ENCODE assay signal across 9 mouse cellular contexts in genomic region chr17:56111864-56112263, GRCm38 (mm10). TPM values are rescaled to one million over a fixed set of nuclear protein-coding genes. Genes with fewer than 3 reads are reported as not detected.
DNase-seq lines count a peak whose midpoint lies in the region; ATAC-seq and TF ChIP-seq lines count a peak whose summit lies in the region.
"Had no signal": no experiment of that assay in that cellular context is flagged by ENCODE, and none has a peak within 500 bp of the region (broad histone marks: within the 10 kb centered on the region; RNA-seq: fewer than 3 reads in every experiment).

No protein-coding gene starts in this region.

- H3K27me3 ChIP-seq in heart, embryonic 10.5 days (ENCODE audit: insufficient read depth, poor library complexity, severe bottlenecking): peaks cover 20% of the 10 kb centered on the region
- H3K27me3 ChIP-seq in hindbrain, embryonic 14.5 days (ENCODE audit: control insufficient read depth, insufficient read depth, low read length): peaks cover 7% of the 10 kb centered on the region
- peaks cover 20% of the 10 kb centered on the region for H3K27me3 ChIP-seq in limb, embryonic 10.5 days (ENCODE audit: low read depth, poor library complexity, severe bottlenecking)
- H3K27me3 ChIP-seq in midbrain, postnatal 0 days (ENCODE audit: insufficient read depth, low read length): no peaks in the 10 kb centered on the region

- no peaks in the 10 kb centered on the region for H3K9me3 ChIP-seq in heart, embryonic 10.5 days
- no peaks in the 10 kb centered on the region for H3K9me3 ChIP-seq in hindbrain, embryonic 14.5 days (ENCODE audit: control insufficient read depth, low read length)
- H3K9me3 ChIP-seq in limb, embryonic 10.5 days (replicated peaks): no peaks in the 10 kb centered on the region
- no peaks in the 10 kb centered on the region for H3K9me3 ChIP-seq in midbrain, postnatal 0 days (ENCODE audit: low read length)
- H3K9me3 ChIP-seq: embryonic facial prominence, embryonic 13.5 days had no signal

- 0 out of 2 replicates have a peak, but pooled peaks have one; percentile 19 for ATAC-seq in hindbrain, embryonic 14.5 days (ENCODE audit: low FRiP score)
- peak; percentile 42; the same call in 1 of the 2 replicates for ATAC-seq in midbrain, postnatal 0 days (ENCODE audit: low FRiP score)

- H3K9ac ChIP-seq in hindbrain, embryonic 14.5 days: no peak overlapping the region
- H3K9ac ChIP-seq in midbrain, postnatal 0 days (replicated peaks; ENCODE audit: low read length, poor library complexity, severe bottlenecking): no peak overlapping the region
- H3K9ac ChIP-seq: embryonic facial prominence, embryonic 13.5 days had no signal

- peak; percentile 64 to 82 for DNase-seq in heart, postnatal 14 days
- no peak for DNase-seq in heart, embryonic 10.5 days (ENCODE audit: low spot score)
- peak; percentile 52 for DNase-seq in T-cell, adult 2 months (ENCODE audit: low spot score)
- DNase-seq in embryo, embryonic 10.5 days (ENCODE audit: low spot score): peak; percentile 90
- DNase-seq in hindbrain, embryonic 14.5 days (ENCODE audit: low spot score): peak; percentile 76
- DNase-seq in limb, embryonic 10.5 days (ENCODE audit: low spot score): peak; percentile 85
- DNase-seq in midbrain, postnatal 0 days (ENCODE audit: low spot score): peak; percentile 81
- peak; percentile 72 for DNase-seq in thymus, postnatal 14 days

- no peaks in the 10 kb centered on the region for H3K36me3 ChIP-seq in heart, embryonic 10.5 days
- no peaks in the 10 kb centered on the region for H3K36me3 ChIP-seq in hindbrain, embryonic 14.5 days (replicated peaks; ENCODE audit: control insufficient read depth, insufficient read depth)
- no peaks in the 10 kb centered on the region; the same call in 1 of the 2 replicates for H3K36me3 ChIP-seq in limb, embryonic 10.5 days
- no peaks in the 10 kb centered on the region for H3K36me3 ChIP-seq in midbrain, postnatal 0 days (ENCODE audit: insufficient read depth, low read length)

- peak; percentile 86 for TF ChIP-seq CTCF in midbrain, postnatal 0 days (IDR thresholded peaks at IDR 0.05)

- peaks cover 9% of the 10 kb centered on the region for H3K4me1 ChIP-seq in heart, embryonic 10.5 days
- H3K4me1 ChIP-seq in hindbrain, embryonic 14.5 days (replicated peaks; ENCODE audit: control insufficient read depth, insufficient read depth, low read length): no peaks in the 10 kb centered on the region; the same call in 1 of the 2 replicates
- peaks cover 4% of the 10 kb centered on the region; the same call in 1 of the 2 replicates for H3K4me1 ChIP-seq in limb, embryonic 10.5 days
- H3K4me1 ChIP-seq in midbrain, postnatal 0 days (ENCODE audit: insufficient read depth, low read length): no peaks in the 10 kb centered on the region
- H3K4me1 ChIP-seq: embryonic facial prominence, embryonic 13.5 days had no signal

- H3K4me2 ChIP-seq in hindbrain, embryonic 14.5 days (replicated peaks): no peak overlapping the region
- H3K4me2 ChIP-seq in midbrain, postnatal 0 days (ENCODE audit: low read depth, low read length, poor library complexity, severe bottlenecking): no peak overlapping the region
- H3K4me2 ChIP-seq: embryonic facial prominence, embryonic 13.5 days had no signal

- 47% methylated on average over 5 of the region's 5 CpGs for WGBS in heart, embryonic 10.5 days
- 45% methylated on average over 5 of the region's 5 CpGs for WGBS in hindbrain, embryonic 14.5 days
- 45% methylated on average over 5 of the region's 5 CpGs for WGBS in limb, embryonic 10.5 days
- WGBS in midbrain, postnatal 0 days: 42% methylated on average over 5 of the region's 5 CpGs

- intact Hi-C loops in heart, postnatal 14 days (cut with DNase I): no loop called here

- no peak overlapping the region for H3K27ac ChIP-seq in heart, embryonic 10.5 days
- H3K27ac ChIP-seq in hindbrain, embryonic 14.5 days: no peak overlapping the region
- H3K27ac ChIP-seq in limb, embryonic 10.5 days: no peak overlapping the region
- no peak overlapping the region for H3K27ac ChIP-seq in midbrain, postnatal 0 days (ENCODE audit: low read depth, low read length)
- H3K27ac ChIP-seq: embryonic facial prominence, embryonic 13.5 days had no signal

- H3K4me3 ChIP-seq in heart, embryonic 10.5 days: no peak overlapping the region
- no peak overlapping the region for H3K4me3 ChIP-seq in hindbrain, embryonic 14.5 days (replicated peaks; ENCODE audit: low read length)
- H3K4me3 ChIP-seq in limb, embryonic 10.5 days: no peak overlapping the region
- H3K4me3 ChIP-seq in midbrain, postnatal 0 days (ENCODE audit: low read depth, low read length): no peak overlapping the region
- H3K4me3 ChIP-seq: embryonic facial prominence, embryonic 13.5 days had no signal

RNA-seq across cellular contexts. Expression of gene Plin4, which starts 2.3 kb away (rescaled TPM):
- total RNA-seq in heart, postnatal 14 days (2021): 100 to 1,000 TPM; 125 to 147 TPM
- polyA plus RNA-seq in heart, embryonic 10.5 days (2016; fragmentation: Nextera tagmentation; extraction: Ambion mirVana): 0.05 and 0.08 TPM in 2 replicates
- 0.12 and 0.20 TPM in 2 replicates for polyA plus RNA-seq in hindbrain, embryonic 14.5 days (2014; fragmentation: Nextera tagmentation; extraction: Ambion mirVana)
- 0.08 and 0.10 TPM in 2 replicates for polyA plus RNA-seq in limb, embryonic 10.5 days (2016; fragmentation: Nextera tagmentation; extraction: Ambion mirVana)
- total RNA-seq in midbrain, postnatal 0 days (2014; rRNA removed): 0.42 and 0.55 TPM in 2 replicates
- polyA plus RNA-seq in midbrain, postnatal 0 days (2015; fragmentation: Nextera tagmentation; extraction: Ambion mirVana): 0.04 and 0.05 TPM in 2 replicates

RNA-seq across cellular contexts. Expression of gene Plin5, which starts 5.5 kb away (rescaled TPM):
- total RNA-seq in heart, postnatal 14 days (2021): 100 to 1,000 TPM; 154 to 166 TPM
- polyA plus RNA-seq in heart, embryonic 10.5 days (2016; fragmentation: Nextera tagmentation; extraction: Ambion mirVana): 0.18 and 0.46 TPM in 2 replicates
- 1.9 and 2.1 TPM in 2 replicates for polyA plus RNA-seq in hindbrain, embryonic 14.5 days (2014; fragmentation: Nextera tagmentation; extraction: Ambion mirVana)
- polyA plus RNA-seq in limb, embryonic 10.5 days (2016; fragmentation: Nextera tagmentation; extraction: Ambion mirVana): 0.21 and 0.36 TPM in 2 replicates
- total RNA-seq in midbrain, postnatal 0 days (2014; rRNA removed): 4.3 and 4.5 TPM in 2 replicates
- polyA plus RNA-seq in midbrain, postnatal 0 days (2015; fragmentation: Nextera tagmentation; extraction: Ambion mirVana): 4.8 and 5.9 TPM in 2 replicates

RNA-seq across cellular contexts. Expression of gene Lrg1, which starts 9.9 kb away (rescaled TPM):
- total RNA-seq in heart, postnatal 14 days (2021): 10 to 100 TPM; 36.7 to 45.8 TPM
- not detected in 2 replicates for polyA plus RNA-seq in heart, embryonic 10.5 days (2016; fragmentation: Nextera tagmentation; extraction: Ambion mirVana)
- 0.19 and 0.20 TPM in 2 replicates for polyA plus RNA-seq in hindbrain, embryonic 14.5 days (2014; fragmentation: Nextera tagmentation; extraction: Ambion mirVana)
- polyA plus RNA-seq in limb, embryonic 10.5 days (2016; fragmentation: Nextera tagmentation; extraction: Ambion mirVana): 0.23 TPM in 1 of 2 replicates, not detected in the other
- total RNA-seq in midbrain, postnatal 0 days (2014; rRNA removed): 0.47 and 0.49 TPM in 2 replicates
- polyA plus RNA-seq in midbrain, postnatal 0 days (2015; fragmentation: Nextera tagmentation; extraction: Ambion mirVana): 0.43 and 0.66 TPM in 2 replicates

RNA-seq across cellular contexts. Expression of gene Sema6b, which starts 28.3 kb away (rescaled TPM):
- total RNA-seq in heart, postnatal 14 days (2021): 10 to 100 TPM; 14.5 to 14.7 TPM
- polyA plus RNA-seq in heart, embryonic 10.5 days (2016; fragmentation: Nextera tagmentation; extraction: Ambion mirVana): 0.36 and 1.0 TPM in 2 replicates
- polyA plus RNA-seq in hindbrain, embryonic 14.5 days (2014; fragmentation: Nextera tagmentation; extraction: Ambion mirVana): 18.3 and 20.5 TPM in 2 replicates
- 0.88 and 1.0 TPM in 2 replicates for polyA plus RNA-seq in limb, embryonic 10.5 days (2016; fragmentation: Nextera tagmentation; extraction: Ambion mirVana)
- 90.5 and 106 TPM in 2 replicates for total RNA-seq in midbrain, postnatal 0 days (2014; rRNA removed)
- 15.6 and 17.4 TPM in 2 replicates for polyA plus RNA-seq in midbrain, postnatal 0 days (2015; fragmentation: Nextera tagmentation; extraction: Ambion mirVana)

RNA-seq across cellular contexts. Expression of gene Hdgfl2, which starts 32.4 kb away (rescaled TPM):
- total RNA-seq in heart, postnatal 14 days (2021): 10 to 100 TPM; 37.3 to 39.8 TPM
- polyA plus RNA-seq in heart, embryonic 10.5 days (2016; fragmentation: Nextera tagmentation; extraction: Ambion mirVana): 121 and 139 TPM in 2 replicates
- 95.0 and 98.1 TPM in 2 replicates for polyA plus RNA-seq in hindbrain, embryonic 14.5 days (2014; fragmentation: Nextera tagmentation; extraction: Ambion mirVana)
- 205 and 213 TPM in 2 replicates for polyA plus RNA-seq in limb, embryonic 10.5 days (2016; fragmentation: Nextera tagmentation; extraction: Ambion mirVana)
- total RNA-seq in midbrain, postnatal 0 days (2014; rRNA removed): 59.6 and 72.1 TPM in 2 replicates
- 120 and 123 TPM in 2 replicates for polyA plus RNA-seq in midbrain, postnatal 0 days (2015; fragmentation: Nextera tagmentation; extraction: Ambion mirVana)
